Mouse (Mus musculus) layer of hippocampus, adult 9-11 months (tissue): ENCODE results near the gene Mfsd4b4.
"Not testable (repeated sequence)": the region's sequence is repeated elsewhere in the genome, so short reads cannot be mapped to it uniquely, and the experiment has no call there.

Experiments
- DNase-seq: peaks from one replicate; pipeline ENCODE4 v3.0.0; 2022

Mfsd4b4 gene

GRCm38 (mm10) chr10:39898874-39899371 is at the start of gene Mfsd4b4:
Gene Mfsd4b4 (minus strand): TSS chr10:39899238.
- DNase-seq, result peak; percentile 88

DNA sequence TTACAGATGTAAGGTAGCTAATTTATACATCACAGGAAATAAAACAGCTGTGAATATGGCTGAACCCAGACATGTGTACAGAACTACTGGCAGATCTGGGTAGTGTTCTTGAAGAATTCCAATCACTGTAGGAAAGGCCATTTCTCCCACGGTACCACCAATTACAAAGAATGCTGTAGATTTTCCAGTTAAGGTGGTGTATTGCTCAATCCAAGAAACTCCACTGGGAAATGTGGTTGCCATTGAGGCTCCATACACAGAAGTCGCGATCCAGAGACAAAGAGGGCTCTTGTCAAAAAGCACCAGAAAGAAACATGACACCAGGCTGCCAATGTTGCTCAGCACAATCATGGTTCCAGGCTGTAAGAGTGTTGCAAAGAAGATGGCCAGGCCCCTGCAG is 48.2 kb upstream of the Mfsd4b4 start:
- DNase-seq, result not testable (repeated sequence)

DNA sequence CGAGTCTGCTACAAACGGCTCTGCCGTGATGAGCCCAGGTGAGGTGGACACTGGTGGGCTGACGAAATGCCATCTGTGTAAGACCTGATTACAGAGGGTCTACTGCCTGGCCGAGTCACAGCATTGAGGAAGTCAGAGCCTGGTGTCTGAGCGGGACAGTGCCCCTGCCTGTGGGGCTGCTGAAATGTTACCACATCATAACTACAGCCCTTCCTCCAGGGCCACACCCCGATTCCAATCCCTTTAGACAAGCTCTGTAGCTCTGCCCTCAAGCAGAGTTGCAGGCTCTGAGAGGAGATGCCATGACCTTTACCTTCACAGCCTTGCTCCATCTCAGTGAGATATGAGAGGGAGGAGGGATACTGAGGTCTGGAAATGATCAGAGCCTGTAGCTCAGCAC is 37.5 kb upstream of the Mfsd4b4 start:
- DNase-seq, result no peak

DNA sequence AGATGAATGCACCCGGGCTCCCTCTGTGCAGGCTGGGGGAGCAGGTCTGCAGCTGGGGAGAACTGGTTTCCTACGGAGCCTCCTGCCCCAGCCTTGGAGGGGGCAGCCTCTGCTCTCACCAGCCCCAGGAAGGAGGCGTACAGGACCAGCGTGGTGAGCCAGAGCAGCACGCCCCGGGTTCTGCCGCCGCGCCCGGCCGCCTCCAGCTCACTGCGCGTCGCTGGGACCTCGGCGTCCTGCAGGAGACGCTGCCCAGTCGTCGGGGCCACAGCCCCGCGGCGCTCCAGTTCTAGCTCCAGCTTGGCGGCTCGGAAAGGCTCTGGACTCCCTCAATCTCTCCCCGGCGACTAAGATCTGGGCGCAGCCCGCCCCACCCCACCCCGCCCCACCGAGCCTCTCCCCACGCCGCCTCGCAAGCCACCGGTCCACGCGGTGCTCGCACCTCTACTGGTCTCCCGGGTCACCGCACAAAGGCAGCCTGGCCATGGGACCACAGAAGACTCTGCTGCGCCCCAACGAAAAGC is 27.6 kb upstream of the Mfsd4b4 start, which contains the start of gene Mfsd4b2:
Gene Mfsd4b2, minus strand, starts transcription at position 308 of the 524 bp plus-strand sequence.
- no peak for DNase-seq

DNA sequence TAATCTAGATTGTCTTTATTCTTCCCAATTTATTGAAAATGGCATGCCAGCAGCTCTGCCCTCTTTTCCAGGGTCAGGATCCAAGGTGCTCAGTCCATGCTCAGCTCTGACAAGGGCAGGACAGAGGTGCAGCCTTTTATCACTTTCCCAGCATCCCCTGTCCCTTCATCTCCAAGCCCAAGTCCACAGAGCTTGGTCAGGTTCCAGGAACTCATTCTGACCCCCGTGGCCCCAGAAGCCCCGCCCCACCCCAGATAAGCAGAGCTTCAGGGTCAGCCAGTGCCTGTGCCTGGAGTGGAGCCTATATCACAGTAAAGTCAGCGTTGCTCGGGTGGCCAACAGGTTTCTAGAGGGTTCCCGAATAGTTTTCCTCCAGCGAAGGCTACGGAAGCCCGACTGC is 25.5 kb upstream of the Mfsd4b4 start:
- DNase-seq, result not testable (repeated sequence)

DNA sequence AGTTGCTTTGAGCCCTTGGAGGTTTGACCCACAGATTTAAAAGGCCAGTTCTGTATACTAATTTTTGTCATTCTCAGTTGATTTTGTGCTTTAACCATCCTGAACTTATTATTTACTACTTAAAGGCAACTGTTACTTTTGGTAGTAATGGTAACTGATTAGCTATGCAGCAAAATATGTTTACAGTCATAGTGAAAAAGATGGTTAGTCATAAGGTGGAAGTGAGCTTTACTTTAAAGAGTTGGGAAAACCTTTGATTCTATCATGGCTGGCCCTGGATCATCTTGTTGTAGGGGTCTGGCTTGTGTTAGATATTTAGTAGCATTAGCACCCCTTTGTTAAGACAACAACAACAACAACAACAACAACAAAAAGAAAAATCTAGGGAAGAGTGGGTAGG is 13.6 kb upstream of the Mfsd4b4 start:
- DNase-seq, result no peak

- no peak for DNase-seq
Measured at GRCm38 (mm10) chr10:39908768-39909441, 9.9 kb upstream of the Mfsd4b4 start.

- DNase-seq, result no peak
Measured at GRCm38 (mm10) chr10:39906799-39907658, 8.0 kb upstream of the Mfsd4b4 start.

DNA sequence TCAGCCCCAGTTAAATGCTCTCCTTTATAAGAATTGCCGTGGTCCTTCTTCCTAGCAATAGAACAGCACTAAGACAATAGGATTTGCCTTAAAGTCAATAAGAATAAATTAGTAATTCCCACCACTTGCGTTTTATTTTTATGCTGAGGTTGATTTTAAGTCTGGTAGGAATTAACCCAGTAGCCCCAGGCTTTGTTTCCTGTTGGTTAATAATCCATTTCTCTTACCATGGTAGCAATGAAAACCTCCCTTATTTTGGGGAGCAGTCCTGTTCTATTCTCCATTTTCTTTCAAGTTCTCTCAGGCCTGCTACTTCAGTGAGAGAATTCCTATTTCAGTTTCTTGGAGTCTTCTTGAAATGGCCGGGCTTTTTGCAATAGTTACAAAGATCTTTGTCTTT is 5.2 kb upstream of the Mfsd4b4 start:
- no peak for DNase-seq

DNA sequence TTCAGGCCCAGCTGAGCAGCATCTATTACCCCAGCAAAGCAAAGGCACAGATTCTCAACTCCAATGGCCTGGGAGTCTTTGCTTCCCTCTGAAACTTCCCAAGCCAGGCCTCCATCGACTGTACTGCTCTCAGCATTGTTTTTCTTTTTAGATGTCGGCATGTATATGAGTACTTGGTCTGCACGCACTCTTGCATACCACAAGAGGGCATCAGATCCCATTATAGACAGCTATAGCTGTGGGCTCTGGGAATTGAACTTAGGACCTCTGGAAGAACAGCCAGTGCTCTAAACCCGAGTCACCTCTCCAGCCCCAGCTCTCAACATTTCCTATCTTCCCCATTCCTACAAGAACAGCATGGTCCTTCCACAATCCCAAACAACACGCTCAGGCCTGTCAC is 2.5 kb downstream of the Mfsd4b4 start:
- no peak for DNase-seq

DNA sequence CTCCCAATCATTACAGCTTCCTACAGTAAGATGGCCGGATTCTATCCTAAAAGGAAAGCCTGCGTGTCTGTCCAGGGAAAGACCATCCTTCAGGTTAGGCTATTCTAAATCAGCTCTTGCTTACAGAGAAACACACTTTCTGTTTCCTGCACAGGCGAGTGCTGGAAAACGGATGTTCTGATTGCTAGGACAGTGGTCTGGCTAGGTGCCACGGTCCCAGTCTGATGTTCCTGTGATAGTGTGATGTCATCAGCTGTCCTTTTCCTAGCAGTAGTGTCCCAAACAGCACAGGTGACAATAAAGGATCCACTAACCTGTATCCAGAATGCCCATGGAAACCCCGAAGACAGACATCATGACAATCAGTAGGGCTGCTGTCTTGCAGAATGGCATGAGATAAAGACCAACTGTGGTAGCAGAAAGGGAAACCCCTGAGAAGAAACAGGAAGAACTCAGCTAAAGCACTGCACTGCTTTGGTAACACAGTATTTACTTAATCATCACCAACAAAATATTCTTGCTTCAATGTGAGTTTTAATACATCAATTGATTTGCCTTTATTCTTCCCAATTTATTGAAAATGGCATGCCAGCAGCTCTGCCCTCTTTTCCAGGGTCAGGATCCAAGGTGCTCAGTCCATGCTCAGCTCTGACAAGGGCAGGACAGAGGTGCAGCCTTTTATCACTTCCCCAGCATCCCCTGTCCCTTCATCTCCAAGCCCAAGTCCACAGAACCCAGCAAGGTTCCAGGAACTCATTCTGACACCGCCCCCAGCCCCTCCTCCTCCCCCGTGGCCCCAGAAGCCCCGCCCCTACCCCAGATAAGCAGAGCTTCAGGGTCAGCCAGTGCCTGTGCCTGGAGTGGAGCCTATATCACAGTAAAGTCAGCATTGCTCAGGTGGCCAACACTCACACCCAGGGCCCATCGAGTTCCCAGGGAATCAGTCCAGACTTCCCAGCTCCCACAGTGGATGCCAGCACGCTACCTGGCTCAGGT is 5.0 kb downstream of the Mfsd4b4 start:
- DNase-seq, result no peak

DNA sequence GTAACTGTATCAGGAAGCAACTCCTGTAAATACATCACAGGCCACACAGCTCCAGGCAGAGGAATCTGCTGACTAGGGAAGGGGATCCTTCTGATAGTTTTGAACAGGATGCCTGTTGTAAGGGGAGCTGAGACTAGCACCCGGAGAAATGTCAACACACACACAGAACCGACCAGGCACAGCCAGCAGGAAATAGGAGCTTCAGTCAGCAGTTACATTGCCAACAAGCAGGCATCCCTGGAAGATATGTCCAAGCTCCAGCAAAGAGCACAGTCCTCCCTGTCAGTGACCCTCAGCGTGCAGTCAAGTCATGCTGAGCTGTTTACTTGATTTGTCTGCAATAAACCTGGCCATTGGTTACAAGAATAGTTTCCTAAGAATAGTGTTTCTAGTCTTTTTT is 10.4 kb downstream of the Mfsd4b4 start:
- no peak for DNase-seq

GRCm38 (mm10) chr10:39865509-39865908 is 33.5 kb downstream of the Mfsd4b4 start:
- no peak for DNase-seq

DNA sequence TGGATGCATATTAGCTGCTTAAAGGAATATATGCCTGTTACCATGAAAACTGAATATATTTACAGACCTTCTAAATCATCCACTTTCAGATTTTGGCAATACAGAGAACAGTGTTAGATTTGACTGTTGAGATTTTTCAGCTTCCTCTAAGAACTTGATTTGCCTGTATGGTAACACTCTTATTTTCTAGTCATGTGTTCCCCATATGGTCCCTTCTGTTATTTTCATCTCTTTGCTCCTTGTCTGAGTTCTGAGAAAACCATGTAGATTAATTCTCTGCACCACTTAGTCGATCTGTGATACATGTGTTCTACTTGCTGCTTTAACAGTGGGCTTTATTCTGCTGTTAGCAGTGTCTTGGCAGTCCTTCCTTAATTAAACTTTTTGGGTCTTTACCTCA is 56.4 kb downstream of the Mfsd4b4 start:
- DNase-seq, result no peak
